Mouse (Mus musculus) megakaryocyte, embryonic 14.5 days (primary cell): Measurements from ENCODE around the gene Cenpv.

ENCODE experiments used
- FLI1 ChIP-seq: IDR thresholded peaks from 2 replicates; pipeline ENCODE4 v1.6.1; 2012; ENCODE audit warnings: low read length, inconsistent platforms, mixed read lengths
- GATA1 ChIP-seq: IDR thresholded peaks from 3 replicates; pipeline ENCODE4 v1.6.1; 2012; ENCODE audit warnings: mixed read lengths, low read length, inconsistent platforms, borderline replicate concordance

DNA sequence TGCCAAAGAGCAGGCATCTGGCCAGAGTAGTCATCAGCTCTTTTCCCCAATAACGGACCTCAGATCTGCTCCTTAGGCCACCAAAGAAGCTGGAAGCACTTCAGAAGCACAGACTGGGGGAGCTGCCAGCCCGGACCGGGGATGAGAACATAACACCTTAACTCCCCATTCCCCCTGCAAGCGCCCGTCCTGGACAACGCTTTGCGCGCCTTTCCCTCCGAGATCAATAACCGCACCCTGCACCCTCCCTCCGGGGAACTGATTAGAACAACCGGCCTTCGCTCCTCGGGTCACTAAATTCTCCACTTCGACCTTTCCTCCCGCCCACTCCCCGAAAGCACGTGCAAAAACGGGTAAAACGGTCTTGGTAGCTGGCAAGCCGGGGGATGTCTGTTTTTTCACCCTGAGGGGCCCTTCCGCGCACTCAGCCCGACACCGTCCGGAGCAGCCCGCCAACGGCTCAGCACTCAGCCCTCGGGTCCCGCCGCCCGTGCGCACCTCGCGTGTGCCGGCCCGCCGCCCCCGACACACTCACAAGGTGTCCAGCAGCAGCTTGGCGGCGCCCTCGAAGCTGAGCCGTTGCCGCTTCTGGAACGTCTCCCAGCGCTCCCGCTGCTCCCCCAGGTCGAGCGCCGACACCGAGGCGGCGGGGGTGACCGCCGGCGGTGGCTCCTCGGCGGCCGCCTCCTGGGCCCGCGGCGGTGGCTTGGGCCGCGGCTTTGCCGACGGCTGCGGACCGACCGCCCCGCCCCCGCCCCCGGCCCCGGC is 556 bp downstream of the Cenpv start:
- TF ChIP-seq FLI1: no peak
- TF ChIP-seq GATA1: no peak
